Mouse (Mus musculus): Measurements from ENCODE around the gene Setd3.

GRCm38 (mm10) chr12:108225781-108226180 lies 46.7 kb upstream of the Setd3 start:
- TF ChIP-seq CTCF (IDR thresholded peaks at IDR 0.05; ENCODE audit: low read depth, low read length) (no peak), POLR2A (IDR thresholded peaks at IDR 0.05; ENCODE audit: extremely low read depth, insufficient read depth, low read length) (no peak)

Measured in liver, adult 2 months (tissue).